Mouse (Mus musculus): ENCODE measurements at regions not wholly inside any gene's neighbourhood (a gene's known extent, or its start where the extent isn't known, plus 50 kb on each side); places are given as distances from the start of the nearest gene placed in this dataset.
A peak's percentile ranks its signal among the peaks of the same experiment; 100 is the strongest.

GRCm38 (mm10) chr7:95578633-95579032, 592.4 kb upstream of the Tenm4 start:
- Histone ChIP-seq H3K9me3 (replicated peaks) (no peaks in the 10 kb centered on the region), H3K4me1 (no peaks in the 10 kb centered on the region), H3K27me3 (no peaks in the 10 kb centered on the region), H3K4me3 (replicated peaks) (no peak overlapping the region), H3K27ac (replicated peaks) (no peak overlapping the region), H3K9ac (no peak overlapping the region), H3K36me3 (no peaks in the 10 kb centered on the region), H3K4me2 (replicated peaks) (no peak overlapping the region)
- no peak for ATAC-seq (ENCODE audit: insufficient number of reproducible peaks, low FRiP score, low TSS enrichment, low read depth)
- WGBS, result 93% methylated on average over 2 of the region's 2 CpGs

GRCm38 (mm10) chr7:95581325-95581724, 589.7 kb upstream of the Tenm4 start:
- no peaks in the 10 kb centered on the region for H3K9me3 ChIP-seq (replicated peaks)
- H3K4me3 ChIP-seq (replicated peaks), result no peak overlapping the region
- no peak for ATAC-seq (ENCODE audit: insufficient number of reproducible peaks, low FRiP score, low TSS enrichment, low read depth)
- H3K4me2 ChIP-seq (replicated peaks), result no peak overlapping the region
- H3K36me3 ChIP-seq, result no peaks in the 10 kb centered on the region
- H3K27ac ChIP-seq (replicated peaks), result no peak overlapping the region
- H3K9ac ChIP-seq, result no peak overlapping the region
- H3K27me3 ChIP-seq, result no peaks in the 10 kb centered on the region
- H3K4me1 ChIP-seq, result no peaks in the 10 kb centered on the region
- 65% methylated on average over 7 of the region's 7 CpGs for whole genome bisulfite sequencing

DNA sequence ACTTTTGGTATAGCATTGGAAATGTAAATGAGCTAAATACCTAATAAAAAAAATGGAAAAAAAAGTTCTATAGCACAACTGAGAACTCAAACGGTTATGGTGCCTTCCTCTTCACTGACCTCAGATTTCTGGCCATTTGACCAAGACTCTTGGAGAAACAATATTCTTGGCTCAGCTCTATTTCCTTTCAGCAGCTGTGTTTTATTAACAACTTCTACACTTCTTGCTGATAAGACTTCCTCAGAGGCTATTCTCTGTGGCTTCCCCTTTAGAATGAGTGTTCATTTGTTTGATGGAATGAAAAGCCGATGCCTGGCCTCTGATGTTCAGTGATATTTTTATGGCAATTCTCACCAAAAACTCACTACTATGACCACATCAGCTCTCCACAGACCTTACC, 572.7 kb upstream of the Tenm4 start:
- Histone ChIP-seq H3K27ac (replicated peaks) (no peak overlapping the region), H3K27me3 (no peaks in the 10 kb centered on the region), H3K4me3 (replicated peaks) (no peak overlapping the region), H3K36me3 (no peaks in the 10 kb centered on the region), H3K9me3 (replicated peaks) (no peaks in the 10 kb centered on the region), H3K4me2 (replicated peaks) (no peak overlapping the region), H3K4me1 (no peaks in the 10 kb centered on the region), H3K9ac (no peak overlapping the region)
- no peak for ATAC-seq (ENCODE audit: insufficient number of reproducible peaks, low FRiP score, low TSS enrichment, low read depth)
- 73% methylated on average over 2 of the region's 2 CpGs for WGBS

- no peaks in the 10 kb centered on the region for H3K4me1 ChIP-seq
- no peaks in the 10 kb centered on the region for H3K27me3 ChIP-seq
- no peaks in the 10 kb centered on the region for H3K36me3 ChIP-seq
- no peaks in the 10 kb centered on the region for H3K9me3 ChIP-seq (replicated peaks)
- no peak overlapping the region for H3K27ac ChIP-seq (replicated peaks)
- ATAC-seq (ENCODE audit: insufficient number of reproducible peaks, low FRiP score, low TSS enrichment, low read depth), result no peak
- no peak overlapping the region for H3K9ac ChIP-seq
- no peak overlapping the region for H3K4me3 ChIP-seq (replicated peaks)
- no peak overlapping the region for H3K4me2 ChIP-seq (replicated peaks)
- WGBS, result 81% methylated on average over 2 of the region's 2 CpGs
Observed at GRCm38 (mm10) chr7:95613736-95614135, 557.3 kb upstream of the Tenm4 start.

DNA sequence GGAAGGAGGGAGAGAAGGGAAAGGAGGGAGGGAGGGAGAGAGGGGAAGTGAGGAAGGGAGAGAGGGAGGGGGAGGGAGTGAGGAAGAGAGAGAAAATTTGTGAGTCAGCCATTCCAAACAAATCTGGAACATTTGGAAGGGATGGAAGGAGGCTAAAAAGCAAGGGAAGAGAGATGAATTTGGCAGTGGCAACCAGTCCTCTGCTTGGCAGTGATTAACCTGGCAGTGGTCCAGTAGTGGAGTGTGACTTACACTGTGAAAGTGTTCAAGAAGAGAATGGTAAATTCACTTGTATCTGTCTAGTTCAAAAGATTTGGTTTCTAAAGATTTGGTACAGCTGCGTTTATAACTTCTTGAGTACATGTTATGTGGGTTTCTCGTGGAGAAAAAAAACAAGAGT, 553.7 kb upstream of the Tenm4 start:
- no peak overlapping the region for H3K4me2 ChIP-seq (replicated peaks)
- 25% methylated on average over 2 of the region's 2 CpGs for WGBS
- no peaks in the 10 kb centered on the region for H3K27me3 ChIP-seq
- H3K27ac ChIP-seq (replicated peaks), result no peak overlapping the region
- H3K36me3 ChIP-seq, result no peaks in the 10 kb centered on the region
- no peaks in the 10 kb centered on the region for H3K9me3 ChIP-seq (replicated peaks)
- no peaks in the 10 kb centered on the region for H3K4me1 ChIP-seq
- no peak overlapping the region for H3K9ac ChIP-seq
- no peak for ATAC-seq (ENCODE audit: insufficient number of reproducible peaks, low FRiP score, low TSS enrichment, low read depth)
- no peak overlapping the region for H3K4me3 ChIP-seq (replicated peaks)

DNA sequence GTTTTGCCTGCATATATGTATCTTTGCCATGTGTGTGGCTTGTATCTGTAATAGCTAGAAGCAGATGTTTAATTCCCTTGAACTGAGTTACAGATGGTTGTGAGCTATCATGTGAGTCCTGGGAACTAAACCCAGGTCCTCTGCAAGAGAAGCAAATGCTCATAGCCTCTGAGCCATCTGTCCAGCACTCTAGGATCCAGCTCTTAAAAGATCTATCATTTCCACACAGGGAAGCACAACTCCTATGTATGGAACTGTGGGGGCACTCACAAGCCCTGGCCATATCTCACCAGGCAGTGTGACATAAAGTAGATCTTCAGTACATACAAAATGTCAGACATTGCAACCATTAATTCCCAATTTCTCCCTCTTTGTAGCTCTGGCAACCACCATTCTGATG, 552.9 kb upstream of the Tenm4 start:
- no peak overlapping the region for H3K9ac ChIP-seq
- H3K4me3 ChIP-seq (replicated peaks), result no peak overlapping the region
- H3K36me3 ChIP-seq, result no peaks in the 10 kb centered on the region
- no peaks in the 10 kb centered on the region for H3K27me3 ChIP-seq
- H3K27ac ChIP-seq (replicated peaks), result no peak overlapping the region
- H3K4me2 ChIP-seq (replicated peaks), result no peak overlapping the region
- no peaks in the 10 kb centered on the region for H3K4me1 ChIP-seq
- H3K9me3 ChIP-seq (replicated peaks), result no peaks in the 10 kb centered on the region
- no peak for ATAC-seq (ENCODE audit: insufficient number of reproducible peaks, low FRiP score, low TSS enrichment, low read depth)

- no peak overlapping the region for H3K4me3 ChIP-seq (replicated peaks)
- no peak overlapping the region for H3K4me2 ChIP-seq (replicated peaks)
- H3K27ac ChIP-seq (replicated peaks), result no peak overlapping the region
- ATAC-seq (ENCODE audit: insufficient number of reproducible peaks, low FRiP score, low TSS enrichment, low read depth), result no peak
- no peaks in the 10 kb centered on the region for H3K27me3 ChIP-seq
- no peaks in the 10 kb centered on the region for H3K4me1 ChIP-seq
- no peaks in the 10 kb centered on the region for H3K9me3 ChIP-seq (replicated peaks)
- H3K36me3 ChIP-seq, result no peaks in the 10 kb centered on the region
- H3K9ac ChIP-seq, result no peak overlapping the region
Observed at GRCm38 (mm10) chr7:95620079-95620478, 551.0 kb upstream of the Tenm4 start.

- 82% methylated on average over 5 of the region's 5 CpGs for WGBS
- Histone ChIP-seq H3K27ac (replicated peaks) (no peak overlapping the region), H3K4me1 (no peaks in the 10 kb centered on the region), H3K4me2 (replicated peaks) (no peak overlapping the region), H3K4me3 (replicated peaks) (no peak overlapping the region), H3K9me3 (replicated peaks) (no peaks in the 10 kb centered on the region), H3K27me3 (no peaks in the 10 kb centered on the region), H3K9ac (no peak overlapping the region), H3K36me3 (no peaks in the 10 kb centered on the region)
- no peak for ATAC-seq (ENCODE audit: insufficient number of reproducible peaks, low FRiP score, low TSS enrichment, low read depth)
Observed at GRCm38 (mm10) chr7:95640683-95641082, 530.4 kb upstream of the Tenm4 start.

- ATAC-seq (ENCODE audit: insufficient number of reproducible peaks, low FRiP score, low TSS enrichment, low read depth), result no peak
- no peaks in the 10 kb centered on the region for H3K9me3 ChIP-seq (replicated peaks)
- no peaks in the 10 kb centered on the region for H3K36me3 ChIP-seq
- no peaks in the 10 kb centered on the region for H3K27me3 ChIP-seq
- H3K4me3 ChIP-seq (replicated peaks), result no peak overlapping the region
- 89% methylated on average over 1 of the region's 1 CpGs for WGBS
- no peak overlapping the region for H3K27ac ChIP-seq (replicated peaks)
- no peak overlapping the region for H3K4me2 ChIP-seq (replicated peaks)
- H3K9ac ChIP-seq, result no peak overlapping the region
- no peaks in the 10 kb centered on the region for H3K4me1 ChIP-seq
Observed at GRCm38 (mm10) chr7:95674319-95674718, 496.7 kb upstream of the Tenm4 start.

DNA sequence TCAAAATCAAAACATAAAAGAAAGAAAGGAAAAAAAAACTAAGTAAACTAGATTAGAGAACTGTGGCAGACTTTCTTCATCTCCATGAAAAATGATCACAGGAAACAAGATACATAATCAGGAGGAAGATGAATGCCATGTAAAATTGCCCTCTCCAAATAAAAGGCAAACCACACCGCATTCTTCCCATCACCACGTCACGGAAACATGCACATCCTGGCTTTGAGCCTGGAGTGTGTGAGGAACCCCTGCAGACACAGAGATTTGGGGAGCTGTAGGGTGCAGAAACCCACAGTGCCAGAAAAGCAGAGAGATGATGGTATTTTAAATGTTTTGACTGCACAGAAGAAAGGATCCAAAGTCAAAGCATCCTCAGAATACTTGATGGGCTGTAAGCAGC, 488.5 kb upstream of the Tenm4 start:
- 16% methylated on average over 3 of the region's 3 CpGs for WGBS
- no peak for ATAC-seq (ENCODE audit: insufficient number of reproducible peaks, low FRiP score, low TSS enrichment, low read depth)
- H3K4me2 ChIP-seq (replicated peaks), result no peak overlapping the region

GRCm38 (mm10) chr7:95687733-95688132, 483.3 kb upstream of the Tenm4 start:
- 66% methylated on average over 3 of the region's 3 CpGs for WGBS

More for the DNA sequence above, 488.5 kb upstream of the Tenm4 start:
- H3K27me3 ChIP-seq, result no peaks in the 10 kb centered on the region
- no peak overlapping the region for H3K4me3 ChIP-seq (replicated peaks)
- no peaks in the 10 kb centered on the region for H3K9me3 ChIP-seq (replicated peaks)
- no peaks in the 10 kb centered on the region for H3K36me3 ChIP-seq
- H3K27ac ChIP-seq (replicated peaks), result no peak overlapping the region
- no peak overlapping the region for H3K9ac ChIP-seq
- H3K4me1 ChIP-seq, result no peaks in the 10 kb centered on the region

GRCm38 (mm10) chr7:95688151-95689146, 482.6 kb upstream of the Tenm4 start:
- Histone ChIP-seq H3K4me3 (replicated peaks) (peak overlapping the region; percentile 34), H3K27me3 (no peaks in the 10 kb centered on the region), H3K4me2 (replicated peaks) (peak overlapping the region; percentile 48), H3K9ac (no peak overlapping the region), H3K36me3 (no peaks in the 10 kb centered on the region), H3K4me1 (peaks cover 12% of the 10 kb centered on the region; the same call in 1 of the 2 replicates), H3K9me3 (replicated peaks) (no peaks in the 10 kb centered on the region), H3K27ac (replicated peaks) (no peak overlapping the region)
- WGBS, result 8% methylated on average over 16 of the region's 16 CpGs
- ATAC-seq (ENCODE audit: insufficient number of reproducible peaks, low FRiP score, low TSS enrichment, low read depth), result no peak

More at GRCm38 (mm10) chr7:95687733-95688132, 483.3 kb upstream of the Tenm4 start:
- H3K36me3 ChIP-seq, result no peaks in the 10 kb centered on the region
- no peak overlapping the region for H3K4me2 ChIP-seq (replicated peaks)
- H3K4me3 ChIP-seq (replicated peaks), result no peak overlapping the region
- no peak overlapping the region for H3K9ac ChIP-seq
- H3K27ac ChIP-seq (replicated peaks), result no peak overlapping the region
- H3K9me3 ChIP-seq (replicated peaks), result no peaks in the 10 kb centered on the region
- H3K4me1 ChIP-seq, result peaks cover 12% of the 10 kb centered on the region; the same call in 1 of the 2 replicates
- ATAC-seq (ENCODE audit: insufficient number of reproducible peaks, low FRiP score, low TSS enrichment, low read depth), result no peak
- H3K27me3 ChIP-seq, result no peaks in the 10 kb centered on the region

Data from embryonic facial prominence, embryonic 15.5 days (tissue).